Mouse (Mus musculus): ENCODE measurements around the gene Rasgef1b.
A peak's percentile ranks its signal among the peaks of the same experiment; 100 is the strongest.

Gene Rasgef1b

GRCm38 (mm10) chr5:99515764-99516163, 213.1 kb downstream of the Rasgef1b start:
- DNase-seq (ENCODE audit: low read depth, low spot score): no peak
- H3K36me3 ChIP-seq (ENCODE audit: control insufficient read depth, insufficient read depth, low read length, poor library complexity, severe bottlenecking): no peaks in the 10 kb centered on the region
- H3K27me3 ChIP-seq (ENCODE audit: control insufficient read depth, insufficient read depth, low read length, poor library complexity, severe bottlenecking): no peaks in the 10 kb centered on the region

- DNase-seq (ENCODE audit: low read depth, low spot score): no peak
- H3K27me3 ChIP-seq (ENCODE audit: control insufficient read depth, insufficient read depth, low read length, poor library complexity, severe bottlenecking): no peaks in the 10 kb centered on the region
- no peaks in the 10 kb centered on the region for H3K36me3 ChIP-seq (ENCODE audit: control insufficient read depth, insufficient read depth, low read length, poor library complexity, severe bottlenecking)
Observed at GRCm38 (mm10) chr5:99513209-99513880, 215.5 kb downstream of the Rasgef1b start.

GRCm38 (mm10) chr5:99511081-99511480, 217.8 kb downstream of the Rasgef1b start:
- no peak for DNase-seq (ENCODE audit: low read depth, low spot score)
- no peaks in the 10 kb centered on the region for H3K27me3 ChIP-seq (ENCODE audit: control insufficient read depth, insufficient read depth, low read length, poor library complexity, severe bottlenecking)
- H3K36me3 ChIP-seq (ENCODE audit: control insufficient read depth, insufficient read depth, low read length, poor library complexity, severe bottlenecking): no peaks in the 10 kb centered on the region

- Histone ChIP-seq H3K36me3 (ENCODE audit: control insufficient read depth, insufficient read depth, low read length, poor library complexity, severe bottlenecking) (no peaks in the 10 kb centered on the region), H3K27me3 (ENCODE audit: control insufficient read depth, insufficient read depth, low read length, poor library complexity, severe bottlenecking) (no peaks in the 10 kb centered on the region)
- no peak for DNase-seq (ENCODE audit: low read depth, low spot score)
Observed at GRCm38 (mm10) chr5:99506109-99506508, 222.8 kb downstream of the Rasgef1b start.

- Histone ChIP-seq H3K36me3 (ENCODE audit: control insufficient read depth, insufficient read depth, low read length, poor library complexity, severe bottlenecking) (no peaks in the 10 kb centered on the region), H3K27me3 (ENCODE audit: control insufficient read depth, insufficient read depth, low read length, poor library complexity, severe bottlenecking) (no peaks in the 10 kb centered on the region)
- DNase-seq (ENCODE audit: low read depth, low spot score): peak; percentile 57
Observed at GRCm38 (mm10) chr5:99504349-99504830, 224.5 kb downstream of the Rasgef1b start.

GRCm38 (mm10) chr5:99502681-99503080, 226.2 kb downstream of the Rasgef1b start:
- H3K27me3 ChIP-seq (ENCODE audit: control insufficient read depth, insufficient read depth, low read length, poor library complexity, severe bottlenecking): no peaks in the 10 kb centered on the region
- DNase-seq (ENCODE audit: low read depth, low spot score): peak; percentile 23

GRCm38 (mm10) chr5:99499404-99500089, 229.3 kb downstream of the Rasgef1b start:
- no peak for DNase-seq (ENCODE audit: low read depth, low spot score)
- H3K36me3 ChIP-seq (ENCODE audit: control insufficient read depth, insufficient read depth, low read length, poor library complexity, severe bottlenecking): no peaks in the 10 kb centered on the region
- H3K27me3 ChIP-seq (ENCODE audit: control insufficient read depth, insufficient read depth, low read length, poor library complexity, severe bottlenecking): no peaks in the 10 kb centered on the region

More at GRCm38 (mm10) chr5:99502681-99503080, 226.2 kb downstream of the Rasgef1b start:
- no peaks in the 10 kb centered on the region for H3K36me3 ChIP-seq (ENCODE audit: control insufficient read depth, insufficient read depth, low read length, poor library complexity, severe bottlenecking)

GRCm38 (mm10) chr5:99497856-99498255, 231.0 kb downstream of the Rasgef1b start:
- Histone ChIP-seq H3K36me3 (ENCODE audit: control insufficient read depth, insufficient read depth, low read length, poor library complexity, severe bottlenecking) (no peaks in the 10 kb centered on the region), H3K27me3 (ENCODE audit: control insufficient read depth, insufficient read depth, low read length, poor library complexity, severe bottlenecking) (no peaks in the 10 kb centered on the region)
- DNase-seq (ENCODE audit: low read depth, low spot score): no peak

GRCm38 (mm10) chr5:99496931-99497782, 231.7 kb downstream of the Rasgef1b start:
- Histone ChIP-seq H3K36me3 (ENCODE audit: control insufficient read depth, insufficient read depth, low read length, poor library complexity, severe bottlenecking) (no peaks in the 10 kb centered on the region), H3K27me3 (ENCODE audit: control insufficient read depth, insufficient read depth, low read length, poor library complexity, severe bottlenecking) (no peaks in the 10 kb centered on the region)
- DNase-seq (ENCODE audit: low read depth, low spot score): no peak

GRCm38 (mm10) chr5:99496157-99496453, 232.8 kb downstream of the Rasgef1b start:
- no peak for DNase-seq (ENCODE audit: low read depth, low spot score)
- Histone ChIP-seq H3K27me3 (ENCODE audit: control insufficient read depth, insufficient read depth, low read length, poor library complexity, severe bottlenecking) (no peaks in the 10 kb centered on the region), H3K36me3 (ENCODE audit: control insufficient read depth, insufficient read depth, low read length, poor library complexity, severe bottlenecking) (no peaks in the 10 kb centered on the region)

- Histone ChIP-seq H3K27me3 (ENCODE audit: control insufficient read depth, insufficient read depth, low read length, poor library complexity, severe bottlenecking) (no peaks in the 10 kb centered on the region), H3K36me3 (ENCODE audit: control insufficient read depth, insufficient read depth, low read length, poor library complexity, severe bottlenecking) (no peaks in the 10 kb centered on the region)
- peak; percentile 63 for DNase-seq (ENCODE audit: low read depth, low spot score)
Observed at GRCm38 (mm10) chr5:99495354-99496156, 233.3 kb downstream of the Rasgef1b start.

GRCm38 (mm10) chr5:99493861-99494260, 235.0 kb downstream of the Rasgef1b start:
- H3K27me3 ChIP-seq (ENCODE audit: control insufficient read depth, insufficient read depth, low read length, poor library complexity, severe bottlenecking): no peaks in the 10 kb centered on the region
- no peak for DNase-seq (ENCODE audit: low read depth, low spot score)
- H3K36me3 ChIP-seq (ENCODE audit: control insufficient read depth, insufficient read depth, low read length, poor library complexity, severe bottlenecking): no peaks in the 10 kb centered on the region

- Histone ChIP-seq H3K27me3 (ENCODE audit: control insufficient read depth, insufficient read depth, low read length, poor library complexity, severe bottlenecking) (no peaks in the 10 kb centered on the region), H3K36me3 (ENCODE audit: control insufficient read depth, insufficient read depth, low read length, poor library complexity, severe bottlenecking) (no peaks in the 10 kb centered on the region)
- no peak for DNase-seq (ENCODE audit: low read depth, low spot score)
Observed at GRCm38 (mm10) chr5:99493017-99493416, 235.8 kb downstream of the Rasgef1b start.

- Histone ChIP-seq H3K36me3 (ENCODE audit: control insufficient read depth, insufficient read depth, low read length, poor library complexity, severe bottlenecking) (no peaks in the 10 kb centered on the region), H3K27me3 (ENCODE audit: control insufficient read depth, insufficient read depth, low read length, poor library complexity, severe bottlenecking) (no peaks in the 10 kb centered on the region; the same call in 1 of the 2 replicates)
- peak; percentile 25 for DNase-seq (ENCODE audit: low read depth, low spot score)
Observed at GRCm38 (mm10) chr5:99488479-99489158, 240.2 kb downstream of the Rasgef1b start.

All from splenic B cell, adult 2 months (primary cell).